Mouse (Mus musculus) CD4-positive, CD25-positive, alpha-beta regulatory T cell, adult 9 weeks (primary cell): ENCODE measurements around the gene Gm3594. TPM values are rescaled to one million over a fixed set of nuclear protein-coding genes. Genes with fewer than 3 reads are reported as not detected.

Source experiments
- polyA plus RNA-seq: library from polyadenylated mRNA; unstranded; fragments of 100-300 nt; shearing (Covaris generic); gene quantifications from one replicate; pipeline ENCODE4 v1.2.1, GENCODE M21; 2017

Gene Gm3594
- not detected for polyA plus RNA-seq

DNA sequence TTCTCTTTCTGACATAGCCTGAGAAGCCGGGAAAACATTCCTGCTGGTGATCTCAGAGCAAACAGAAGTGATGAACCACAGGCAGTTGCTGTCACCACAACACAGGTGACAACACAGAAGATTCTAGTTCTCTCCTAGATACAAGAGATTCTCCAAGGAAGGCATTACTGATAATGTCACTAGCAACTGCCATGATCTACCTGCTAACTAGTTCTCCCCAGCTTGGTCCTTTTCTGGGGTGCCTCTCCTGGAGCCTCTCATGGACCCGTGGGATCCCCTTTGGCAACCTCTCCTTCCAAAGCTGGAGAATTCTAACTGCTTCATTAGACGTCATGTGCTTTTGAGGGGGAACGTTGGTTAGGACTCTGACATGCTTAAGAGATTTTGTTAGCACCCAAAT, at the start of gene Gm3594:
Gm3594 (minus strand) TSS at position 101 of the 400 bp plus-strand sequence.

DNA sequence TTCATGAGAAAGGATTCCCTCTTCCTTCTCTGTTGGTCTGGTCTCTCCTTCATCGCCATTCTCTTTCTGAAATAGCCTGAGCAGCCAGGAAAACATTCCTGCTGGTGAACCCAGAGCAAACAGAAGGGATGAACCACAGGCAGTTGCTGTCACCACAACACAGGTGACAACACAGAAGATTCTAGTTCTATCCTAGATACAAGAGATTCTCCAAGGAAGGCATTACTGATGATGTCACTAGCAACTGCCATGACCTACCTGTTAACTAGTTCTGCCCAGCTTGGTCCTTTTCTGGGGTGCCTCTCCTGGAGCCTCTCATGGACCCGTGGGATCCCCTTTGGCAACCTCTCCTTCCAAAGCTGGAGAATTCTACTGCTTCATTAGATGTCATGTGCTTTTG, 32.0 kb downstream of the Gm3594 start, which contains the start of gene Gm3591:
Gm3591 (minus strand) TSS at position 101 of the 400 bp plus-strand sequence.

DNA sequence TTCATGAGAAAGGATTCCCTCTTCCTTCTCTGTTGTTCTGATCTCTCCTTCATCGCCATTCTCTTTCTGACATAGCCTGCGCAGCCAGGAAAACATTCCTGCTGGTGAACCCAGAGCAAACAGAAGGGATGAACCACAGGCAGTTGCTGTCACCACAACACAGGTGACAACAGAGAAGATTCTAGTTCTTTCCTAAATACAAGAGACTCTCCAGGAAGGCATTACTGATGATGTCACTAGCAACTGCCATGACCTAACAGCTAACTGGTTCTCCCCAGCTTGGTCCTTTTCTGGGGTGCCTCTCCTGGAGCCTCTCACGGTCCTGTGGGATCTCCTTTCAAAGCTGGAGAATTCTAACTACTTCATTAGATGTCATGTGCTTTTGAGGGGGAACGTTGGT, 54.2 kb downstream of the Gm3594 start, which contains the start of gene Gm16440:
Gm16440 (minus strand) TSS at position 101 of the 400 bp plus-strand sequence.

Other genes with a start within 250 kb of the Gm3594 start
- not detected for gene Gm21560, start 225.3 kb downstream of the Gm3594 start, polyA plus RNA-seq
- 4.7 TPM for gene Gm3411, start 157.4 kb downstream of the Gm3594 start, polyA plus RNA-seq
- not detected for gene Gm21103, start 139.8 kb downstream of the Gm3594 start, polyA plus RNA-seq
- not detected for gene Gm3618, start 100.9 kb downstream of the Gm3594 start, polyA plus RNA-seq
- gene Gm16440, start 54.3 kb downstream of the Gm3594 start, polyA plus RNA-seq, result not detected
- gene Gm3591, start 32.1 kb downstream of the Gm3594 start, polyA plus RNA-seq, result 2.1 TPM
- not detected for gene Gm8356, start 92.7 kb upstream of the Gm3594 start, polyA plus RNA-seq
- gene Gm3629, start 146.0 kb upstream of the Gm3594 start, polyA plus RNA-seq, result 0.33 TPM
- gene Gm3460, start 177.8 kb upstream of the Gm3594 start, polyA plus RNA-seq, result not detected
- 0.16 TPM for gene Gm10251, start 239.6 kb upstream of the Gm3594 start, polyA plus RNA-seq